Mouse (Mus musculus): ENCODE measurements at regions not wholly inside any gene's neighbourhood (a gene's known extent, or its start where the extent isn't known, plus 50 kb on each side); places are given as distances from the start of the nearest gene placed in this dataset.

GRCm38 (mm10) chr3:60409283-60409633 is 63.4 kb upstream of the Mbnl1 start:
- no peak for TF ChIP-seq MAZ (IDR thresholded peaks at IDR 0.05; ENCODE audit: low read depth, low read length)
- TF ChIP-seq POLR2AphosphoS2 (IDR thresholded peaks at IDR 0.05; ENCODE audit: low read length) = no peak
- no peak for TF ChIP-seq POLR2A (IDR thresholded peaks at IDR 0.05; ENCODE audit: control insufficient read depth in 1 of 2, insufficient read depth in 1 of 2, low read depth in 1 of 2, low read length in 2 of 2, poor library complexity in 1 of 2)
